Mouse (Mus musculus): ENCODE data around the gene Cluap1.

Gene Cluap1

GRCm38 (mm10) chr16:3908537-3909111 lies at the start of gene Cluap1, which contains the start of gene 1700037C18Rik:
Cluap1 (plus strand) TSS chr16:3908801.
1700037C18Rik (minus strand) TSS chr16:3908689.
- peak; percentile 85 to 88 for DNase-seq (ENCODE audit: low spot score in 2 of 2)

DNA sequence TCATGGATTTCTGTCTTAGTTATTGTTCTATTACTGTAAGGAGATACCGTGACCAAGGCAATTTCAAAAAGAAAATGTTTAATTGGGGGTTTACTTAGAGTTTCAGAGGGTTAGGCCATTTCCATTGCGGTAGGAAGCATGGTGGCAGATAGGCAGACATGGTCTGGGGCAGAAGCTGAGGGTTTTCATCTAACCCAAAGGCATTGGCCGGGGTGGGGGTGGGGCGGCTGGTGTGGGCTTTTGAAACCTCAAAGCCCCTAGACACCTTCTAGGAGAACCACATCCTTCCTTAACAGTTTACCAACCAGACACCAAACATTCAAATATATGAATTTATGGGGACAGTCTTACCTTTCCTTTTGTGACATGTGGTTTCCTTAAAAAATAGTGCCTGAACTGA lies 49.3 kb upstream of the Cluap1 start:
- DNase-seq (ENCODE audit: low spot score in 2 of 2) = no peak

DNA sequence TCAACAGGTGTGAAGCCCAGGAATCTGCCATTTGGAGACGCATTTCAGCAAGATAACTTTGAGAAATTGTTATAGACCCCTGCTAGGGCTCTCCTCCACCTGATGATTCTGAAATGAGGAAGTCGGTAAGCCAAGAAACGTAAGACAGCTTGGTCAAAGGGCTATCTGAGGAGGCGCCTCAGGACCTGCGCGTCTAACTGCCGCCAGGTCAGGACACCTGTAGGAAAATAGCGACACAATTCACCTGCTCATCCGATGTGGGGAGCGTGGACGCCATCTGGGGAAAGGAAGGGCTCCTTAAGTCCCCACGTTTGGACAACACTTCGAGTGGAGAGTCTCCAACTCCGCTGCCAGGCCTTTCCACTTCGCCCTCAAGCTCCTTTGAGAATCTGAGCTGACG lies 36.8 kb upstream of the Cluap1 start:
- DNase-seq (ENCODE audit: low spot score in 2 of 2) = no peak

GRCm38 (mm10) chr16:3872216-3873047 lies 36.2 kb upstream of the Cluap1 start, which contains the start of gene Naa60:
Naa60 (plus strand) TSS chr16:3872375.
- DNase-seq (ENCODE audit: low spot score in 2 of 2) = peak; percentile 84 to 90

DNA sequence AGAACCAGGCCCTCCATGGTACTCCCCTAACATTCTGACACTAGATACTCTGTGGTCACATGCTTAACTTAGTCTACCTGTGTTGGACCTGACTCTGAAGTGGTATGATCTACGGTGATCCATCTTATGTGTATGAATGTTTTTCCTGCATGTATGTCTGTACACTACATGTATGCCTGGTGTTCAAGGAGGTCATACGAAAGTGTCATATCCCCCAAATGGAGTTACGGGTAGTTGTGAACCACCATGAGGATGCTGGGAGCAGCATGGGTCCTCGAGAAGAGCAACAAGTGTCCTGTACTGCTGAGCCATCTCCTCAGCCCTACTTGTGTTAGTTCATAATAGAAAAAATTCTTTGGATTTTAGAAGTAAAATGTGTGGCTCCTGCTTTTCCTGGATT lies 32.3 kb upstream of the Cluap1 start:
- no peak for DNase-seq (ENCODE audit: low spot score in 2 of 2)

DNA sequence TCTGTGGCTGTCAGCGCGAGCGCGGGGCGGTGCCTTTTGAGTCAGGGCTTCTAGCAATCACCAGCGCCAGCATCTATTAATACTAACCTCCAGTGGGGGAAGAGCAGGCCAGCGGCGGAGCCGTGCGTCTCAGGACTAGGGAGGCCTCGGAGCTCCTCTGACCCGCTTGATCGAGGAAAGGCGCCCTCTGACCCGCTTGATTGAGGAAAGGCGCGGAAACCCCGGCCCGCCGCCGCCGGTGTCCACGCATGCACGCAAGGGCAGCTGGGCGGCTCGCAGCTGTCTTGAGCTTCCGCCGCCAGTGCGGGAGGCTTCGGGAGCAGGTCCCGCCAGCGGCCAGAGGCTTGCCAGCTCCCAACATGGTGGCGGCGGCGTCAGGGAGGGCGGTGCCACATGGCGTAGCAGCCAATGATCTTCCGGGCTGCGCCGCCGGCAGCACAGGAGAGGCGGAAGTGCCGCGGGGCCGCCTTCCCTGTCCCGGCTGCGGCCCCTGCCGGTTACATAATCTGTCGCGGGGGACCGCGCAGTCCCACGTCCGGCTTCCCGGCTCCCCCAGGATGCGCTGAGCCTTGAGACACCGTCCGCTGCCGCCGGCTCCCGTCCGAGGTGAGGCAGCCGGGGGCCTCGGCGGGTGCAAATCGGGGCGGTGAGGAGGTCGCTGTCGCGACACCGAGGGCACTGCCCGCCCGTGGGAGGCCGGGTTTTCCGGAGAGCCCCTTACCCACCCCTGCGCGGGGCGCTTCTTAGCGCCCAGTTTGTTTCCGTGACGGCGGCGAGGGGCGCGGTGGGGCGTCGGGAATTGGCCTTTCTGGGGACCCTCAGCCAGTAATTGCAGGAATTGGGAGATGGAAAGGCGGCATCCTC lies 24.2 kb upstream of the Cluap1 start, which contains the start of the genes Zfp597 and Gm20695:
TSS of gene Zfp597 (minus strand) at position 361 of the 864 bp plus-strand sequence.
TSS of gene Gm20695 (plus strand) at position 448 of the 864 bp plus-strand sequence.
- DNase-seq (ENCODE audit: low spot score in 2 of 2) = peak; percentile 93 to 97

GRCm38 (mm10) chr16:3885065-3885670 lies 23.4 kb upstream of the Cluap1 start:
- no peak for DNase-seq (ENCODE audit: low spot score in 2 of 2)

- no peak for DNase-seq (ENCODE audit: low spot score in 2 of 2)
These were observed 16.8 kb upstream of the Cluap1 start for GRCm38 (mm10) chr16:3891621-3892295.

- no peak for DNase-seq (ENCODE audit: low spot score in 2 of 2)
These were observed 14.9 kb upstream of the Cluap1 start for GRCm38 (mm10) chr16:3893739-3894138.

DNA sequence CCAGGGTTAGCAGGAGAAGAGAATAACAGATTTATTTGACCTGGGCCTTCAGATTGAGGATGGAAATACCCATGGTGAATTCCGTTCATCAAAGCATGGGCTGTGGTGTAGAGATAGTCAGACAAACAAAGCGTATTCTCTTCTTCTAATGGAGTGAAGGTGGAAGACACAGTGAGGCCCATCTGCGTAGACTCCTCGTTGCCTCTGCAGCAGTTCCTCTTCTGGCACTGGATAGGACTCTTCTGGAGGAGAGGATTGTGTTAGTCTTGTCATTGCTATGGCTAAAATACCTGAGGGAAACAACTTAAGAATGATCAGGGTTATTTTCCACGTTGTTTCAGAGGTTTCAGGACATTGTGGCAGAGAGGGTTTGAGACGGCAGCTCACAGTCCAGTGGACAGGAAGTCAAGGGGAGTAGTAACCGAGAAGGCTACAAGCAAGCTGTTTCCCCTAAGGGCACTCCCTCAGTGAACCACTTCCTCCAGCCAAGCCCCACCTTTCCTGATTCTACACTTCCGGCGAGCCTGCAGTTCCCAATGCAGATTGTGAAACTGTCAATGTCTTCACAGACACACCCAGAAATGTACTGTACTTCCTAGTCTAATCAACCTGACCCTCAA lies 13.3 kb upstream of the Cluap1 start:
- peak in 1 of 2 experiments; percentile 39 for DNase-seq (ENCODE audit: low spot score in 2 of 2)

DNA sequence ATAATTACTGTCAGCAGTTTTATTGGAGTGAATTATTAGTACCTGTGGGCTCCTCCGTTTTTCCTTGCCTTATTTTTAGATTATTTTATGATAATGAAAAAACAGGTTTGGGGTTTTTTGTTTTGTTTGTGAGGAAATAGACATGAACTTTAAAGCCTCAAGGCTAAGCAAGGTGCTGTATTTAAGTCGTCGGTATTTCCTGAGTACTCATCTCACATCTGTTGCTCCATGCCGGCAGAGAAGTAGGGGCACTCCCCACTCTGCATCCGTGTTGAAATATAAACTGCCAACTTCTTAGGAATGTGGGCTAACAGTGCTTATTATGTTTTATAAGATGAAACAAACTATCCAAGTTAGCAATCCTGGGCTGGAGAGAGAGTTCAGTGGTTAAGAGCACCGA lies 12.6 kb upstream of the Cluap1 start:
- DNase-seq (ENCODE audit: low spot score in 2 of 2) = no peak

DNA sequence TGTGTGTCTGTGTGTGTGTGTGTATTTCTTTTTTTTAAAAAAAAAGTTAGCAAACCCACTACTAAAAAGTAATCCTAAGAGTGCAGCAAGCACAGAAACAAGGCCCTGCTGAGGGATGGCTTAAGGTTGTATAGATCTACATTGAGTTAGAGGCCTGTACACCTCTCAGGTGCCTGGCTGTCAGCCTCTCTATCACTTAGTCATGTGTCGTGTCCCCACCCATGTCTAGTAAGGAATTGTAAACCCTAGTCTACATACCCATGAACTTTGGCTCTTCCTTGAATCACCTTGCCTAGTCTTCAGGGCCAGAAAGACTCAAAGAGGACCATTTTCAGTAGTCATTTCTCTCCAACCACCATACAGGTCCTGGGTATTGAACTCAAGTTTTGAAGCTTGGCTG lies 12.0 kb upstream of the Cluap1 start:
- DNase-seq (ENCODE audit: low spot score in 2 of 2) = no peak

DNA sequence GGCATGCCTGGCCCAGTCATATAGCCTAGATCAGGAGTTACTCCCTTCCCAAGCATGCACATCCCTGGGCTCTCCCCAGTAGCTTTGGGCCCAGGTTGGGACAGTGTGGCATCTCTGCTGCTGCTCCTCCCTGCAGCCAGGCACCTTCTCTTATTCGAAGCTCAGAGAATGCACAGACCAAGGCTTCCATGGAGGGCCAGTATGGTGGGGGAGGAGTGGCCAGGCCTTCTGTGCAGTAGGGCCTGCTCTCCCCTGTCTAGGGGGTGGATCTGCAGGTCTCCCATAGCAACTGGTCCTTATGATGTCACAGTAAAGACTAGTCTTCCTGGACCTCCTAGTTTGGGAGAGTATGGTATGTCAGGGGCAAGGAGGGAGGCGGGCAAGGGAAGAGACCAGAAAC lies 1.1 kb upstream of the Cluap1 start:
- DNase-seq (ENCODE audit: low spot score in 2 of 2) = no peak

DNA sequence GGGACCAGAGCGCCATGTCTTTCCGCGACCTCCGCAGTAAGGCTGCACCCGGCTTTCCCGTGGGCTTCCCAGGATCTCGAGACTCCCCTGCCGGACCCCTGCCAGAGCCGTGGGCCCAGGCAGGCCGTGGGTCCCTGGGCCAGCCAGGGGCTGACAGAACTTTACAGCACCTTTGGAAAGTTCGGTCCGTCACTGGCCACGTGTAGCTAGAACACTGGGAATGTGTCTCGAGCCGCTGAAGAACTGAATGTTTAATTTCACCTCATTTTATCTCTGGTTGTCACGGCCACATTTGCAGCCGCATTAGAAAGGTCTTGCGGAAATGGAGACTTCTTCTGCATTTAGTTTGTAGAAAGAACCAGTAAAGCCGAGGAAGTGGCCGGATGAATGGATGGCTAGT lies 517 bp downstream of the Cluap1 start:
- no peak for DNase-seq (ENCODE audit: low spot score in 2 of 2)

DNA sequence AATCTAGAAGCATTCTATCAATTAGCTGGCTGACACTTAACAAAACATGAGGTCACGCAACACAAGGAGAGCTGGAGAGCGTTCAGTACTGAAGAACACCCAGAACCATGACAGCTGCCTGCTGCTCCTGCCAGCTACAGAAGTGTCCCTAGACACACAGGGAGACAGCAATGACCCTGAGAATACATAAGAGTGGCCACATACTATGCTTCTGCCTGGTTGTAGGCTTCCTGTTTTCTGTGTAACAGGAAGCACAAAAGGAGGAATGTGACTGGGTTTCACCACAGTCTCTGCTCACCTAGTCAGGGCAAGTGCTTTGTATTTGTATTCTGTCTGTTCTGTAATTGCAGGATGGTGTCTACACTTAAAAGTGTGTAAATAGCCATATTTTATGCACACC lies 12.2 kb downstream of the Cluap1 start:
- DNase-seq (ENCODE audit: low spot score in 2 of 2) = no peak

- DNase-seq (ENCODE audit: low spot score in 2 of 2) = no peak
These were observed 14.9 kb downstream of the Cluap1 start for GRCm38 (mm10) chr16:3923515-3923914.

- no peak for DNase-seq (ENCODE audit: low spot score in 2 of 2)
These were observed 15.4 kb downstream of the Cluap1 start for GRCm38 (mm10) chr16:3923966-3924365.

- no peak for DNase-seq (ENCODE audit: low spot score in 2 of 2)
These were observed 20.0 kb downstream of the Cluap1 start for GRCm38 (mm10) chr16:3928582-3928981.

DNA sequence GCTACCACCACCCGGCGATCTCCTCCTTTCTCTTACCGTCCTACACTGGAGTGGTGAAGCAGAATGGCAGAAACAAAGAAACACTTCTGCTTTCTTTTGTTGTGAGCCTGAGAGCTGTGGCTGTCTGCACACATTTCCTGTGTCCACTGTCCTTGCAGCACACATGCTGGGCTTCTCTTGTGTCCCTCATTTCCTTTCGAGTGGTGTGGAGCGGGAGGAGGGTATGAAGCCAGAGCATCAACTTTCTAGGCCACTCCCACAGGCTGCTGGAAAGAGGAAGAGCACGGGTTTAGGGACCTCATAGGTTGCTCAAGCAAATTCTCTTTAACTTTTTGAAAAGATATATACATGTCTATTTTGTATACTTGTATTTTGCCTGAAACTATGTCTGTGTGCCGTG lies 20.6 kb downstream of the Cluap1 start:
- no peak for DNase-seq (ENCODE audit: low spot score in 2 of 2)

GRCm38 (mm10) chr16:3933536-3933935 lies 24.9 kb downstream of the Cluap1 start:
- DNase-seq (ENCODE audit: low spot score in 2 of 2) = no peak

- DNase-seq (ENCODE audit: low spot score in 2 of 2) = no peak
These were observed 25.5 kb downstream of the Cluap1 start for GRCm38 (mm10) chr16:3934091-3934490.
